Mouse (Mus musculus) midbrain, embryonic 10.5 days (tissue): ENCODE data around the gene Stx7. TPM values are rescaled to one million over a fixed set of nuclear protein-coding genes. Genes with fewer than 3 reads are reported as not detected.

Experiments
- DNase-seq: peaks from one replicate; pipeline ENCODE4 v3.0.0-alpha.2; 2017; ENCODE audit warnings: low spot score
- H3K27ac ChIP-seq: fragments of 300-500 bp; sonication (generic); replicated peaks from 2 replicates; pipeline ENCODE4 v1.5.1; 2016; ENCODE audit warnings: mild to moderate bottlenecking
- H3K27me3 ChIP-seq: fragments of 300-500 bp; sonication (generic); 2 replicates; pipeline ENCODE4 v1.6.1; 2016; ENCODE audit warnings: low read depth, mild to moderate bottlenecking; ENCODE audit not compliant: poor library complexity, severe bottlenecking
- H3K36me3 ChIP-seq: fragments of 300-500 bp; sonication (generic); 2 replicates; pipeline ENCODE4 v1.6.1; 2016; ENCODE audit warnings: mild to moderate bottlenecking, moderate library complexity
- H3K4me1 ChIP-seq: fragments of 300-500 bp; sonication (generic); 2 replicates; pipeline ENCODE4 v1.6.1; 2016
- H3K4me3 ChIP-seq: fragments of 300-500 bp; sonication (generic); 2 replicates; pipeline ENCODE4 v1.5.1; 2016; ENCODE audit warnings: mild to moderate bottlenecking, moderate library complexity
- H3K9me3 ChIP-seq: fragments of 300-500 bp; sonication (generic); replicated peaks from 2 replicates; pipeline ENCODE4 v1.6.1; 2016; ENCODE audit warnings: mild to moderate bottlenecking
- WGBS: fragments of 180-500 bp; shearing (Covaris S2); methylation state at CpG from one replicate; pipeline ENCODE4 v1.1.7; 2016; 5-methylcytosine and 5-hydroxymethylcytosine counted together
- polyA plus RNA-seq: library from polyadenylated mRNA; unstranded; fragments of >200 nt; fragmentation: Nextera tagmentation; extraction: Ambion mirVana; gene quantifications from 2 replicates; pipeline ENCODE4 v1.2.1, GENCODE M21; 2016

The Stx7 gene
- polyA plus RNA-seq, 1 experiment from 2014 or later = 52.7 TPM

DNA sequence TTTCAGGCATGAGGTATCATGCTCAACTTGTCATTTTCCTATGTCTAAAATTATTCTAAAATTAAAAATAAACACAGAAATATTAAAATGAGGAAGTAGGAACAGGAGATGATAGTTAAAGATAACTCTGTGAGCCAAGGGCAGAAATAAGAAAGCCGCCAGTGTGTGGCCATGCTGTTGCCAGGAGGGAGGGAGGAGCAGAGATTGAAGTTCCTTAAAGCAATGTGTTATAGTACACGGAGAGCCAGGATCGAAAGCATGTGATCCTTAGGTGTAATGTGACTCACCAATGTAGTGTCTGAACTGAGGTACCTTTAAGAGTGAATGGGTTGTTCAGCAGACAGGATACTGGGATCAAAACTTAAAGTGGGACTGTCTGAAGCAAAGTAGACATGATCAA lies 6.4 kb upstream of the Stx7 start:
- 85% methylated on average over 3 of the region's 3 CpGs for WGBS
- no peak overlapping the region for H3K4me3 ChIP-seq
- H3K9me3 ChIP-seq = no peaks in the 10 kb centered on the region
- no peak for DNase-seq
- no peak overlapping the region for H3K27ac ChIP-seq
- no peaks in the 10 kb centered on the region for H3K4me1 ChIP-seq
- H3K36me3 ChIP-seq = no peaks in the 10 kb centered on the region
- H3K27me3 ChIP-seq = no peaks in the 10 kb centered on the region

DNA sequence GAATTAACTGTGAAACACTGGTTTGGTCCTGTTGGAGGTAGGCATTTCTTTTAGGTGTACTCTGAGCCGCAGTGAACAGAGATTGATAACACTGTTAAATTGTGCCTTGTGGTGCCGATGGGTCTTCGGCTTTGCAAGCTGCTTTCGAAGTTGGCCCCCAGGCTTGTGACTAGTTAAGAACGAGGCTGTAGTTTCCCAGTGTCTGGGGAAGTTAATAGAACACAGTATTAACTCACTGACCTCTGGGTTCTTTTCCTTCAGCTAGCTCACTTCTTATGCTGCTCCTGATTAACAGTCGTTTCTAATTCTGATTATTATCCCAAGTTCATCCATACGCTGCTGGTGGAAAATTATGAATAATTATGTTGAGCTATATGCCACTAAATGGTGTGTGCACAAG lies 984 bp downstream of the Stx7 start:
- 73% methylated on average over 7 of the region's 7 CpGs for WGBS
- no peak for DNase-seq
- Histone ChIP-seq H3K27me3 (no peaks in the 10 kb centered on the region), H3K27ac (no peak overlapping the region), H3K36me3 (0 out of 2 replicates have a peak, but pooled peaks cover under 1% of the 10 kb centered on the region), H3K9me3 (no peaks in the 10 kb centered on the region), H3K4me1 (peaks cover 14% of the 10 kb centered on the region), H3K4me3 (peak overlapping the region; percentile 84)

DNA sequence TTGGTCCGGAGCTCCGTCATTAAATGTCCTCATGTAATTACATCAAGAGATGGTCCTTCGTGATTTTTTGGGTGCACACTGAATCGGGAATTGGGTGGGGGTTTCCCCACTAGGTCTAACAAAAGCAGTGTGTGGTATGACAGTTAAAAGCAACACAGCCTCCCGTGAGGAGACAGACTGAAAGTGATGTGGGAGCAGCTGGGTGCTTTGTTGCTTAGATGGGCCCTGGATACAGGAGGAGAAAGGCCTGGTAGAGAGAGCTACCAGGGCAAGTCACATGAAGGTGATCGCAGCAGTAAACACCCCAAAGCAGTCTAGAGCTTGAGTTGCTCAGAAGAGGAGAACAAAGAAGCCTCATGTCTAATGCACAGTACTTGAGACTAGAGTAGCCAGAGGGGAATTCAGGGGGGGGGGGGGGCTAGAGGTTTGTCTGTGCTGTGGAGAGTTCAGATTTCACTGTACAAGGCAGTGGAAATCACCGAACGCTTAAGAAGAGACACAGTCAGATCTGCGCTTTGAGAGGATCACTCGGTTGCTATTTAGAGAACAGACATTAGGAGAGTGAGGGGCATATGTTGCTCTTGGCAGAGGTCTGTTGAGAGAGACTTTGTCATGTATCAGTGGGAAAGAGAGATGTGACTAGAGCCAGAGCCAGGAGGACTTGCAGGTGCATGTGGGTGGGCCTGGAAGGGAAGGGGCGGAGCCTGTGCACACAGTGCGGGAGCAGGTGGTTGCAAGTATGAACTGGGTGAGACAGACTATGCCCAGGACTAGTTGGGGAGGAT lies 9.6 kb downstream of the Stx7 start:
- no peaks in the 10 kb centered on the region for H3K9me3 ChIP-seq
- DNase-seq = no peak
- 95% methylated on average over 12 of the region's 12 CpGs for WGBS
- H3K4me1 ChIP-seq = peaks cover 8% of the 10 kb centered on the region; the same call in 1 of the 2 replicates
- H3K36me3 ChIP-seq = peaks cover 42% of the 10 kb centered on the region
- H3K27me3 ChIP-seq = no peaks in the 10 kb centered on the region
- H3K4me3 ChIP-seq = no peak overlapping the region
- H3K27ac ChIP-seq = no peak overlapping the region

DNA sequence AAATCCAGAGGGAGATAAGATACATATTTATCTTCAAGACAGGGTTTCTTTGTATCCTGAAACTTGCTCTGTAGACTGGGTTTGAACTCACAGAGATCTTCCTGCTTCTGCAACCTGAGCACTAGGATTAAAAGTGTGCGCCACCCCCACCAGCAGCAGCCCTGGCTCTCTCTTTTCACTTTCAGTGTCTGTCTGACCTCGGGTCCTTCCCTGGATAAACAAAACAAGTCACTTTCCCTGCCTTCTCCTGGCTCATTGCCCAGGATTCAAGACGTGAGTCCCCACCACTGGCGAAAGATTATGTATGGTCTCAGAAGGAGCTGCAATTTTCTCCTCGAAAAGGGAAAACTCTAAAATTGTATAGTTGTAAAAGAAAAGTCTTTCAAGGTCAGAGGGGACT lies 10.5 kb downstream of the Stx7 start:
- WGBS = 84% methylated on average over 5 of the region's 5 CpGs

DNA sequence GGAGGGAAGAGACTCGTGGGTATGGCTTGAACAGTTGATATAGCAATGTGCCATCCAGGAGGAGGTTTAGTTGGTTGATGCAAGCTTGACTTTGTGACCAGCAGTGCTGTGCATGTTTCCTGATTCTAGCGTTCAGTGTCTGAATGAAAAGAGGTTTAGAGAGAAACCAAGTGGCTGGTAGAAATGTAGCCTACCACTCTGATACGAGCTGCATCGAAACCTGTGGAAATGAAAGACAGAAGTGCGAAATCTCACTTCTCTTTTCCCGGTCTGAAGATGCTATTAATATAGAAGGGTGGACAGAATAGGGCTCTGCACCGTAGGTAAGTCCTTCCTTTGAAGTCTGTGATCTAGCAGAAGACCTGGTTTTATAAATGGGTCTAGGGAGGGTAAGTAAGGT lies 11.2 kb downstream of the Stx7 start:
- 89% methylated on average over 7 of the region's 7 CpGs for WGBS
- DNase-seq = no peak
- Histone ChIP-seq H3K27me3 (no peaks in the 10 kb centered on the region), H3K9me3 (no peaks in the 10 kb centered on the region), H3K4me1 (peaks cover 21% of the 10 kb centered on the region), H3K36me3 (peaks cover 39% of the 10 kb centered on the region), H3K4me3 (no peak overlapping the region), H3K27ac (no peak overlapping the region)

More for the DNA sequence above, 10.5 kb downstream of the Stx7 start:
- Histone ChIP-seq H3K9me3 (no peaks in the 10 kb centered on the region), H3K4me1 (peaks cover 15% of the 10 kb centered on the region), H3K4me3 (no peak overlapping the region), H3K36me3 (peaks cover 42% of the 10 kb centered on the region), H3K27me3 (no peaks in the 10 kb centered on the region), H3K27ac (no peak overlapping the region)
- no peak for DNase-seq

DNA sequence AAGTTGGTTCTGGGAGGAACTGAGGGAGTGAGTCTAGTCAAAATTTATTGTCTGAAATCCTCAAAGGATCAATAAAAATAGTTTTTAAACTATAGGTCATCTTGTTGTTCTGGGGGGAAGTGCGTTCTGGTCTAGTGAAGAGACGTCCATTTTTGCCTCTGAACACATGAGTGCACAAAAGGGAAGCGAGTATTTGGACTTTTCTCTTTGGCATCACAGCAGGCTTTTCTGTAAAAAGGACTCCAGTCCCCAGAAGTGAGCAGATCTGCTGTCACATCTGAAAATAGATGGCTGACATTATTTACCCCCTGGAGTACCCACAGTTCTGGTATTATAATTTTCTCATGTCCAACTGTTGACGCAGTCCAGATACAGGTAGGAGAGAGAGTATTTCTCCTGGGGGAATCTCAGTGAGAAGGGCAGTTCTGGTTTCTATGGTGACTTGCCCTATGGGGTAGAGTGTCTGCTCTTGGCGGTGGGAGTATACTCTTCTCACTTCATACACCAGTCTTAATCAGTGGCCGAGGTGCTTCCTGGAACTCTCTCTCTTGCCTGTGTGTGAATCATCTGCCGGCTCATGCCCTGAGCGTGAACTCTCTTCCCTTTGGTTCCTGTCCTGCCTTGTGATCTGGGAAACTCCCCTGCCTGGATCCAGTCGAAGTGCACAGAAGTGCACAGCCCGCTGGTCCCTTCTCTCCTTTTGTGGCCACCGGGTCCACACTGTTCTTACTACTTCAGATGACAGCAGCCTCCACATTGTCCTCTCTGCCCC lies 15.2 kb downstream of the Stx7 start:
- WGBS = 52% methylated on average over 11 of the region's 11 CpGs
- H3K27me3 ChIP-seq = no peaks in the 10 kb centered on the region
- no peaks in the 10 kb centered on the region for H3K9me3 ChIP-seq
- no peak for DNase-seq
- no peak overlapping the region for H3K4me3 ChIP-seq
- H3K27ac ChIP-seq = peak overlapping the region; percentile 34; the same call in 1 of the 2 replicates
- H3K36me3 ChIP-seq = peaks cover 4% of the 10 kb centered on the region
- peaks cover 38% of the 10 kb centered on the region for H3K4me1 ChIP-seq

DNA sequence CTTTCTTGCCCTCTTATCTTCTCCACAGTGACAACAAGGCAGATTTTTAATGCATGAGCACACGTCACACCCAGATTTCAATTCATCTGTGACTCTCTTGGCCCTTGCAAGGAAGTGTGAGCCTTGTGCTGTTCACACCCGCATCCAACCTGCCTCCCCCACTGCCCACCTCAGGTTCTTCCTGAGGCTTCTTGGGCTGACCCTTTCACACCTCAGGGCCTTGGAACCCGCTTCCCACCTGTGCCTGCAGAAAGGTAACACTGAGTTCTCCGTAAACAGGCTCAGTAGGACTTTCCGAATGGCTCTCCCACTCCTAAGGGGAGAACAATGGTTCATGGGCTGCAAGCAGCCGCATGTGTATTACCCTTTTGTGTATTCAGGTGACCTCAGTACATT lies 15.8 kb downstream of the Stx7 start:
- no peak for DNase-seq
- 59% methylated on average over 6 of the region's 6 CpGs for WGBS
- Histone ChIP-seq H3K4me3 (no peak overlapping the region), H3K36me3 (no peaks in the 10 kb centered on the region; the same call in 1 of the 2 replicates), H3K4me1 (peaks cover 38% of the 10 kb centered on the region), H3K27ac (peak overlapping the region; percentile 34; the same call in 1 of the 2 replicates), H3K9me3 (no peaks in the 10 kb centered on the region), H3K27me3 (no peaks in the 10 kb centered on the region)

DNA sequence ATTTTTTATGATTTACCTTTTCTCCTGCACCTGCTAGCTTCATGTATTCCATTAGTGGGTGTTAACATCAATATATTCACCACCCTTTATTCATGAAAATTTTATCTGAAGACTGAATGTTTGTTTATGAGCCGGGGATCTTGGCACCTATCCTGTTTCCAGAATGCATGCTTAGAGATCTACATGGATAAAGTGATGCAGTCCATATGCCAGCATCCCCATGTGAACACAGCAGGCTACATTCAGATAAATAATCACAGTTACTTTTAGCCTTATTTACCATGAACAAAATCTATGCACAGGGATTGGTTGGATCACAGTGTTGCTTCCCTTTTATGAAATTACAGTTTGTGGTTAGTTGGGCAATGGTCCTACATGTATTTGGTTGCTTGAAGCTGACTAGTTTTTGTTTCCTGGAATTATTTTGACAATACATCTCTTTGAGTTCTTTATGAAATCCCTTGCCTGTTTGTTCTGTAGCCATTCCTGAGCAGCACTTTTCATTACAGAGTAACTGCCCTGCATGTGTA lies 16.5 kb downstream of the Stx7 start:
- DNase-seq = no peak
- H3K4me3 ChIP-seq = no peak overlapping the region
- no peaks in the 10 kb centered on the region for H3K36me3 ChIP-seq
- no peaks in the 10 kb centered on the region for H3K9me3 ChIP-seq
- peaks cover 38% of the 10 kb centered on the region for H3K4me1 ChIP-seq
- 73% methylated on average over 1 of the region's 1 CpGs for WGBS
- no peaks in the 10 kb centered on the region for H3K27me3 ChIP-seq
- H3K27ac ChIP-seq = no peak overlapping the region

DNA sequence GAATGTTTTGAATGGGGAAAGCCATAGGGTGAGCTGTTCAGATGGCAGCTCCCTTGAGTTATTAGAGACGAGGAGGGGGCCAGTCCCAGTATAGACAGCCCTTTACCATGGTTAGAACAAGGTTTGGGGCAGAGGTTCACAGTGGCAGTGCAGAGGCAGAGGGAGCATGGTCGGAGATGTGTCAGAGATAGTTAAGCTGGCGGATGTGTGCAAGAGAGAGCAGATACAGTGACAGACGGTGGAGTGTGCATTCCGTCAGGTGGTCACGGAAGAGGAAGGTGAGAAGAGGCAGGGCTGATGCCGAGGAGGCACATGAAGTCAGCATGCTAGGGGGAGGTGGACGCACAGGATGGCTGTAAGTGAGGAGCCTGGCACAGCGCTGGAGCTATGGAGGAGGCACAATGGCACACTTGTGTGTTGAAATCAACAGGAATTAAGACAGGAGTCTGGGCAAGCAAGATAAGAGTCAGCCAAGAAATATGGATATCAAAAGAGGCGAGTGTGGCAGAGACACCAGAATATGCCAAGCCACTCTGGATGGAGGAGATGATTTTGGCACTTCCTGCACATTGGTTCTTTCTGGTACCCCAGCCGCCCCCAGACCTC lies 19.0 kb downstream of the Stx7 start:
- no peak overlapping the region for H3K4me3 ChIP-seq
- no peak overlapping the region for H3K27ac ChIP-seq
- no peak for DNase-seq
- 92% methylated on average over 11 of the region's 11 CpGs for WGBS
- H3K36me3 ChIP-seq = no peaks in the 10 kb centered on the region
- no peaks in the 10 kb centered on the region for H3K27me3 ChIP-seq
- no peaks in the 10 kb centered on the region for H3K9me3 ChIP-seq
- peaks cover 30% of the 10 kb centered on the region for H3K4me1 ChIP-seq

DNA sequence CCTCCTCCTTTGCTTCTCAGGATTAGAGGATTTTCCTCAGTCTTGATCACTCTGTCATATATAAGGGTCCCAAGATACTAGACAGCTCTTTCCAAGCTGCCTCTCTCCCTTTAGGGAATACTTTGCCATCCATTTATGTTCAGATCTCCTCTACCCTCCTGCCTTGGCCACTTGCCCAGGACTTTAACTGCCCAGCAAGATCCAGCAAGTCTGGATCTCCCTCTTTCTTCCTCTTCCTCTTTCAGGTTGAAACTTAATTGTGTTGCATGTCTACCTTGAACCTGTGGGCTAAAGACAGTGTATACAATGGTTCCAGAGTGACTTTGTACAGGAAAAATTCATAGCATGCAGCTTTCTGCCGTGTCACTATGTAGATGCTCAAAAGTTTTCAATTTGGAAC lies 19.8 kb downstream of the Stx7 start:
- H3K36me3 ChIP-seq = no peaks in the 10 kb centered on the region
- no peak for DNase-seq
- H3K4me3 ChIP-seq = no peak overlapping the region
- no peaks in the 10 kb centered on the region for H3K27me3 ChIP-seq
- WGBS = 98% methylated on average over 1 of the region's 1 CpGs
- H3K4me1 ChIP-seq = peaks cover 30% of the 10 kb centered on the region
- no peaks in the 10 kb centered on the region for H3K9me3 ChIP-seq
- no peak overlapping the region for H3K27ac ChIP-seq

DNA sequence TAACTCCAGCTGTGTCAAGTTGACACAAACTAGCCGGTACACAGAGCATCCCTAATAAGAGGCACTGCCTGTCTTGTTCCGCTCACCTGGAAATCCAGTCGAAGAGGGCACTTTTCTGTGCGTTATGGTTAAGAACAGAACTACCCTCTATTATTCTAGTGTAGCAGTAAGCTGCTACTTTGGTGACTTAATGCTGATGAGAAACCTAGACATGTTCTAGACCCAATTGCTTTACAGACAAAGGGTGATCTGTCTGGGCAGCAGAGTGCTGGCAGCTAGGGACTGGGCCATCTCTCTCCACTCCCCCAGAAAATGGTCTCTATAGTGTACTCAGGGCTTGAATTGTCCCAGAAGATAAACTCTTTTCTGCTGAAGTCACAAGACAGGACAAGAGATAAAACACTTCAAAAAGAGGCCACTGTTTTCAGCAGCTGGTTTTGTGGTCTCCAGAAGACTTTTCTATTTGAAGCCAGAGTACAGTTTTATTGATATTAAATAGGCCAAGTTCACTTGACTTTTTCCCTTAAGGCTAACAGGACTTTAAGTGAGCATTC lies 22.9 kb downstream of the Stx7 start:
- DNase-seq = no peak
- H3K9me3 ChIP-seq = no peaks in the 10 kb centered on the region
- H3K27ac ChIP-seq = no peak overlapping the region
- 0 out of 2 replicates have a peak, but pooled peaks cover 1% of the 10 kb centered on the region for H3K4me1 ChIP-seq
- WGBS = 92% methylated on average over 4 of the region's 4 CpGs
- no peak overlapping the region for H3K4me3 ChIP-seq
- H3K36me3 ChIP-seq = no peaks in the 10 kb centered on the region
- H3K27me3 ChIP-seq = no peaks in the 10 kb centered on the region

DNA sequence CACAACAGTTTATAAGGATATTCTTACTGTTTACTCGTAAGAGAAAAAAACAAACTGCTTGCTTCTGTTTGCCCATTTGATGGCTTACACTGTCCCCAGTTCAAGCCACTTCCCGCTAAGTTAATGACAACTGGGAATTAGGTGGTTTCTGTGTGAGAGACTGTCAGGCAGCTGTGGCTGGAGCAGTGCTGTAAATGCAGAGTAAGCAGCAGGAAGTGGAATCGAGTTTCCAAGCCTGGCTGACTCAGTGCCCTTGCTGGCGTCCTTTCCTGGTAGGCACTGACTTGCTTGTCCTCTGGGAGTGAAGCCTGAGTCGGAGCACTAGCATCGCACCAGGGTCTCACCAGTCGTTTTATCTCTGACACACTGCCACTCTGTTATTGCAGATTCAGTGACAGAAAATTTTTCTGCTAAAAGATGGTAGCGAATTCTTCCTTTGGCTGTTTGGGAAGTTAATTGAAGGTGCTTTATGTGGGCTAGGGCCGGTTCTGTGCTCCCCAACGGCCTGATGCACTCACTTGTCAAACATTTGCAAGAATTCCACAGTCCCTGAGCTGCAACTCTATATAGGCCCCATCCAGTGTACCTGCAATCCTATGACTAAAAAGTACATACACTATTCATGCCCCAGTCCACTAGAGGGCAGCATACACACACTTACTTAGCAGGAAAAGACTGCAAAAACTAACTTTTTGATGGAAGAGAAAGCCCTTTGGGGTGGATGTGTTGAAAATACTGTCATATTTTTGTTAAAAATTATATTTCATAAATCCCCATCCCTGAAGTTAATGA lies 24.3 kb downstream of the Stx7 start:
- no peaks in the 10 kb centered on the region for H3K9me3 ChIP-seq
- peak; percentile 38 for DNase-seq
- H3K4me1 ChIP-seq = no peaks in the 10 kb centered on the region
- H3K27me3 ChIP-seq = no peaks in the 10 kb centered on the region
- H3K4me3 ChIP-seq = no peak overlapping the region
- 52% methylated on average over 10 of the region's 10 CpGs for WGBS
- H3K27ac ChIP-seq = no peak overlapping the region
- H3K36me3 ChIP-seq = no peaks in the 10 kb centered on the region
